Mouse (Mus musculus): ENCODE data around the gene Ephb2.

Gene Ephb2

GRCm38 (mm10) chr4:136835621-136836386 is at the start of gene Ephb2:
Gene Ephb2, minus strand, starts transcription at chr4:136835988.
- peak; percentile 87 for DNase-seq

- DNase-seq: peak; percentile 25
Observed at GRCm38 (mm10) chr4:136878601-136879000, 42.8 kb upstream of the Ephb2 start.

- DNase-seq: no peak
Observed at GRCm38 (mm10) chr4:136878171-136878570, 42.4 kb upstream of the Ephb2 start.

GRCm38 (mm10) chr4:136876971-136877370 is 41.2 kb upstream of the Ephb2 start:
- peak; percentile 25 for DNase-seq

- DNase-seq: no peak
Observed at GRCm38 (mm10) chr4:136875012-136875411, 39.2 kb upstream of the Ephb2 start.

- no peak for DNase-seq
Observed at GRCm38 (mm10) chr4:136868371-136868770, 32.6 kb upstream of the Ephb2 start.

GRCm38 (mm10) chr4:136867690-136868345 is 32.0 kb upstream of the Ephb2 start:
- peak; percentile 16 for DNase-seq

- DNase-seq: no peak
Observed at GRCm38 (mm10) chr4:136865531-136865930, 29.7 kb upstream of the Ephb2 start.

- no peak for DNase-seq
Observed at GRCm38 (mm10) chr4:136864751-136865470, 29.1 kb upstream of the Ephb2 start.

GRCm38 (mm10) chr4:136863517-136863916 is 27.7 kb upstream of the Ephb2 start:
- no peak for DNase-seq

GRCm38 (mm10) chr4:136862411-136862810 is 26.6 kb upstream of the Ephb2 start:
- no peak for DNase-seq

- no peak for DNase-seq
Observed at GRCm38 (mm10) chr4:136861806-136862205, 26.0 kb upstream of the Ephb2 start.

- no peak for DNase-seq
Observed at GRCm38 (mm10) chr4:136860022-136860421, 24.2 kb upstream of the Ephb2 start.

- no peak for DNase-seq
Observed at GRCm38 (mm10) chr4:136855081-136855480, 19.3 kb upstream of the Ephb2 start.

GRCm38 (mm10) chr4:136852989-136853388 is 17.2 kb upstream of the Ephb2 start:
- DNase-seq: no peak

- DNase-seq: no peak
Observed at GRCm38 (mm10) chr4:136852119-136852518, 16.3 kb upstream of the Ephb2 start.

GRCm38 (mm10) chr4:136848565-136848964 is 12.8 kb upstream of the Ephb2 start:
- no peak for DNase-seq

- no peak for DNase-seq
Observed at GRCm38 (mm10) chr4:136847166-136847565, 11.4 kb upstream of the Ephb2 start.

- DNase-seq: no peak
Observed at GRCm38 (mm10) chr4:136842802-136843201, 7.0 kb upstream of the Ephb2 start.

GRCm38 (mm10) chr4:136842033-136842432 is 6.2 kb upstream of the Ephb2 start:
- DNase-seq: no peak

- peak; percentile 91 for DNase-seq
Observed at GRCm38 (mm10) chr4:136841056-136841455, 5.3 kb upstream of the Ephb2 start.

- DNase-seq: peak; percentile 24
Observed at GRCm38 (mm10) chr4:136838462-136838861, 2.7 kb upstream of the Ephb2 start.

- no peak for DNase-seq
Observed at GRCm38 (mm10) chr4:136838026-136838425, 2.2 kb upstream of the Ephb2 start.
